Mouse (Mus musculus) MEL (cell line): ENCODE results near the gene Gm3336. TPM values are rescaled to one million over a fixed set of nuclear protein-coding genes. Genes with fewer than 3 reads are reported as not detected.

Experiments
- DNase-seq: peaks from one replicate; pipeline ENCODE4 v3.0.0; 2011; ENCODE audit warnings: low read depth, low spot score
- H3K27ac ChIP-seq: 2 replicates; pipeline ENCODE4 v1.5.1; 2012; ENCODE audit warnings: low read depth, mild to moderate bottlenecking, control low read depth, low read length, moderate library complexity; ENCODE audit not compliant: control insufficient read depth
- H3K27me3 ChIP-seq, 2 experiments: fragments of 150-350 bp in 1 of 2; sonication (generic) in 1 of 2; 2 replicates each; pipeline ENCODE4 v1.6.1; 2012; ENCODE audit warnings: low read length in 2 of 2, mild to moderate bottlenecking in 2 of 2, improper control_type of control experiment in 1 of 2, moderate library complexity in 1 of 2; ENCODE audit not compliant: insufficient read depth in 2 of 2, control insufficient read depth in 1 of 2
- H3K36me3 ChIP-seq, 2 experiments: 2 replicates each; pipeline ENCODE4 v1.6.1; 2012 to 2014; ENCODE audit warnings: low read length in 2 of 2, improper control_type of control experiment in 1 of 2, inconsistent platforms in 1 of 2, mild to moderate bottlenecking in 1 of 2; ENCODE audit not compliant: insufficient read depth in 2 of 2, control insufficient read depth in 1 of 2
- H3K4me1 ChIP-seq, 2 experiments: fragments of 150-350 bp in 1 of 2; sonication (generic) in 1 of 2; 2 replicates each; pipeline ENCODE4 v1.6.1; 2012; ENCODE audit warnings: low read length in 2 of 2, improper control_type of control experiment in 1 of 2, mild to moderate bottlenecking in 1 of 2; ENCODE audit not compliant: insufficient read depth in 2 of 2, control insufficient read depth in 1 of 2
- H3K4me3 ChIP-seq, 2 experiments: fragments of 150-350 bp in 1 of 2; sonication (generic) in 1 of 2; 2 replicates each; pipeline ENCODE4 v1.5.1; 2012; ENCODE audit warnings: low read depth in 2 of 2, low read length in 2 of 2, mild to moderate bottlenecking in 2 of 2, moderate library complexity in 2 of 2, control low read depth in 1 of 2, improper control_type of control experiment in 1 of 2; ENCODE audit not compliant: control insufficient read depth in 1 of 2, insufficient read depth in 1 of 2
- H3K79me2 ChIP-seq: 2 replicates; pipeline ENCODE4 v1.6.1; 2012; ENCODE audit warnings: mild to moderate bottlenecking, low read length, moderate library complexity; ENCODE audit not compliant: control insufficient read depth, poor library complexity, insufficient read depth
- H3K9ac ChIP-seq: 2 replicates; pipeline ENCODE4 v1.6.1; 2012; ENCODE audit warnings: low read depth, mild to moderate bottlenecking, control low read depth, low read length, moderate library complexity; ENCODE audit not compliant: control insufficient read depth, poor library complexity, severe bottlenecking
- H3K9me3 ChIP-seq: fragments of 150-350 bp; sonication (generic); replicated peaks from 2 replicates; pipeline ENCODE4 v1.6.1; 2012; ENCODE audit warnings: mild to moderate bottlenecking, low read length, improper control_type of control experiment, moderate library complexity; ENCODE audit not compliant: insufficient read depth
- CTCF ChIP-seq, 3 experiments: IDR thresholded peaks in 2 of 3; conservative IDR thresholded peaks in 1 of 3; 2 replicates each; pipeline ENCODE4 v1.5.1; 2011 to 2012; ENCODE audit warnings: low read length in 3 of 3, low read depth in 2 of 3, mild to moderate bottlenecking in 2 of 3, improper control_type of control experiment in 1 of 3, inconsistent platforms in 1 of 3, mixed read lengths in 1 of 3, moderate library complexity in 1 of 3; ENCODE audit not compliant: control insufficient read depth in 1 of 3, insufficient read depth in 1 of 3, poor library complexity in 1 of 3, severe bottlenecking in 1 of 3
- E2F4 ChIP-seq: IDR thresholded peaks from 2 replicates; pipeline ENCODE4 v1.6.1; 2011; ENCODE audit warnings: low read depth, low read length, improper control_type of control experiment, borderline replicate concordance
- ELF1 ChIP-seq: IDR thresholded peaks from 2 replicates; pipeline ENCODE4 v1.6.1; 2014; ENCODE audit warnings: low read depth, mild to moderate bottlenecking, inconsistent platforms, low read length, improper control_type of control experiment, moderate library complexity
- EP300 ChIP-seq, 2 experiments: IDR thresholded peaks; 2 replicates each; pipeline ENCODE4 v1.6.1; 2011; ENCODE audit warnings: improper control_type of control experiment in 2 of 2, low read length in 2 of 2, low read depth in 1 of 2, mild to moderate bottlenecking in 1 of 2
- HCFC1 ChIP-seq: IDR thresholded peaks from 2 replicates; pipeline ENCODE4 v1.6.1; 2012; ENCODE audit warnings: low read depth, mild to moderate bottlenecking, inconsistent platforms, low read length, improper control_type of control experiment, moderate library complexity
- JUND ChIP-seq: IDR thresholded peaks from 2 replicates; pipeline ENCODE4 v1.6.1; 2011; ENCODE audit warnings: low read depth, mild to moderate bottlenecking, improper control_type of control experiment, low read length
- MAFK ChIP-seq: IDR thresholded peaks from 2 replicates; pipeline ENCODE4 v1.6.1; 2011; ENCODE audit warnings: low read depth, mild to moderate bottlenecking, low read length, improper control_type of control experiment, borderline replicate concordance
- MXI1 ChIP-seq: IDR thresholded peaks from 2 replicates; pipeline ENCODE4 v1.6.1; 2011; ENCODE audit warnings: mild to moderate bottlenecking, low read depth, low read length, improper control_type of control experiment
- POLR2AphosphoS2 ChIP-seq: IDR thresholded peaks from 2 replicates; pipeline ENCODE4 v1.6.1; 2011; ENCODE audit warnings: low read length, improper control_type of control experiment
- SIN3A ChIP-seq: IDR thresholded peaks from 2 replicates; pipeline ENCODE4 v1.6.1; 2012; ENCODE audit warnings: low read length, improper control_type of control experiment, inconsistent platforms
- SMC3 ChIP-seq: IDR thresholded peaks from 2 replicates; pipeline ENCODE4 v1.6.1; 2011; ENCODE audit warnings: low read depth, low read length, improper control_type of control experiment
- TAL1 ChIP-seq: IDR thresholded peaks from 2 replicates; pipeline ENCODE4 v1.6.1; 2012; ENCODE audit warnings: mild to moderate bottlenecking, inconsistent platforms, low read length, moderate library complexity, mixed read lengths
- TBP ChIP-seq: IDR thresholded peaks from 2 replicates; pipeline ENCODE4 v1.8.0; 2011; ENCODE audit warnings: low read depth, low read length, improper control_type of control experiment
- UBTF ChIP-seq: IDR thresholded peaks from 2 replicates; pipeline ENCODE4 v1.6.1; 2012; ENCODE audit warnings: low read depth, mild to moderate bottlenecking, inconsistent platforms, low read length, improper control_type of control experiment, moderate library complexity, borderline replicate concordance; ENCODE audit not compliant: insufficient read depth
- USF1 ChIP-seq: IDR thresholded peaks from 2 replicates; pipeline ENCODE4 v1.6.1; 2014; ENCODE audit warnings: low read depth, mild to moderate bottlenecking, inconsistent platforms, low read length, improper control_type of control experiment, moderate library complexity
- USF2 ChIP-seq, 2 experiments: IDR thresholded peaks; 2 replicates each; pipeline ENCODE4 v1.6.1; 2011 to 2012; ENCODE audit warnings: improper control_type of control experiment in 2 of 2, low read length in 2 of 2, borderline replicate concordance in 1 of 2, inconsistent platforms in 1 of 2, low read depth in 1 of 2, mild to moderate bottlenecking in 1 of 2; ENCODE audit not compliant: insufficient read depth in 1 of 2
- ZC3H11A ChIP-seq: IDR thresholded peaks from 2 replicates; pipeline ENCODE4 v1.6.1; 2012; ENCODE audit warnings: low read depth, mild to moderate bottlenecking, inconsistent platforms, low read length, improper control_type of control experiment
- polyA plus RNA-seq, 2 experiments: library from polyadenylated mRNA; stranded (reverse) in 1 of 2; unstranded in 1 of 2; fragments of >175 nt in 1 of 2; fragments of >200 nt in 1 of 2; gene quantifications; 2 replicates each; pipeline versions ENCODE4 v1.2.1 to v1.2.4; 2012; ENCODE audit warnings: low replicate concordance in 2 of 2, low read depth in 1 of 2; ENCODE audit not compliant: insufficient read length in 2 of 2, insufficient read depth in 1 of 2, missing spikeins in 1 of 2
- total RNA-seq: library from RNA; depleted of rRNA; stranded (reverse); fragments of 300-350 nt; gene quantifications from 2 replicates; pipeline ENCODE4 v1.2.3, GENCODE M21; 2012

The Gm3336 gene
- total and polyA plus RNA-seq, 3 experiments: 0.19 to 0.72 TPM; not detected in 1

- Histone ChIP-seq H3K9ac (no peak overlapping the region), H3K79me2 (peaks cover 11% of the 10 kb centered on the region; the same call in 1 of the 2 replicates), H3K4me3 (no peak overlapping the region), H3K4me1 (peaks cover 2 to 3% of the 10 kb centered on the region in 2 experiments), H3K27ac (no peak overlapping the region)
- TF ChIP-seq JUND (no peak), SMC3 (no peak), USF1 (no peak), HCFC1 (no peak), TAL1 (no peak), EP300 (IDR thresholded peaks at IDR 0.05; ENCODE audit: low read depth in 1 of 2, low read length in 2 of 2) (no peak), MXI1 (no peak), POLR2AphosphoS2 (no peak), ELF1 (no peak), USF2 (IDR thresholded peaks at IDR 0.05; ENCODE audit: borderline replicate concordance in 1 of 2, insufficient read depth in 1 of 2, low read depth in 1 of 2, low read length in 2 of 2) (no peak), ZC3H11A (no peak), CTCF (IDR thresholded peaks at IDR 0.05 in 2 of 3, conservative IDR thresholded peaks at IDR 0.05 in 1 of 3; ENCODE audit: control insufficient read depth in 1 of 3, insufficient read depth in 1 of 3, low read depth in 2 of 3, low read length in 3 of 3, poor library complexity in 1 of 3, severe bottlenecking in 1 of 3) (no peak), UBTF (no peak), TBP (no peak)
- TF ChIP-seq, all 39 proteins: peak for 0
- Histone ChIP-seq H3K9me3 (no peaks in the 10 kb centered on the region), H3K36me3 (no peaks in the 10 kb centered on the region), H3K27me3 (no peaks in the 10 kb centered on the region)
- no peak for DNase-seq
Measured at GRCm38 (mm10) chr8:70702842-70703182, 15.5 kb upstream of the Gm3336 start.

GRCm38 (mm10) chr8:70703287-70703686 is 15.1 kb upstream of the Gm3336 start, which contains the start of gene Iqcn:
Gene Iqcn, plus strand, starts transcription at chr8:70703457.
- Histone ChIP-seq H3K36me3 (no peaks in the 10 kb centered on the region), H3K4me1 (peaks cover 0 to 3% of the 10 kb centered on the region in 2 experiments; a peak in 2 of 4 replicates), H3K4me3 (no peak within 1 kb of the TSS), H3K9ac (no peak within 1 kb of the TSS), H3K79me2 (peaks cover 11% of the 10 kb centered on the region; the same call in 1 of the 2 replicates), H3K9me3 (no peaks in the 10 kb centered on the region), H3K27me3 (no peaks in the 10 kb centered on the region), H3K27ac (no peak within 1 kb of the TSS)
- TF ChIP-seq MAFK: no peak
- no peak for TF ChIP-seq USF2 (IDR thresholded peaks at IDR 0.05; ENCODE audit: borderline replicate concordance in 1 of 2, insufficient read depth in 1 of 2, low read depth in 1 of 2, low read length in 2 of 2)
- TF ChIP-seq SIN3A: no peak
- TF ChIP-seq E2F4: no peak
- TF ChIP-seq CTCF (IDR thresholded peaks at IDR 0.05 in 2 of 3, conservative IDR thresholded peaks at IDR 0.05 in 1 of 3; ENCODE audit: control insufficient read depth in 1 of 3, insufficient read depth in 1 of 3, low read depth in 2 of 3, low read length in 3 of 3, poor library complexity in 1 of 3, severe bottlenecking in 1 of 3): no peak
- no peak for DNase-seq
